Mouse (Mus musculus) MEL (cell line): Measurements from ENCODE around the gene Fam78b.

Experiments used
- CTCF ChIP-seq, 3 experiments: IDR thresholded peaks in 2 of 3; conservative IDR thresholded peaks in 1 of 3; 2 replicates each; pipeline ENCODE4 v1.5.1; 2011 to 2012; ENCODE audit warnings: low read length in 3 of 3, low read depth in 2 of 3, mild to moderate bottlenecking in 2 of 3, improper control_type of control experiment in 1 of 3, inconsistent platforms in 1 of 3, mixed read lengths in 1 of 3, moderate library complexity in 1 of 3; ENCODE audit not compliant: control insufficient read depth in 1 of 3, insufficient read depth in 1 of 3, poor library complexity in 1 of 3, severe bottlenecking in 1 of 3
- ETS1 ChIP-seq: IDR thresholded peaks from 2 replicates; pipeline ENCODE4 v1.6.1; 2012; ENCODE audit warnings: low read depth, mild to moderate bottlenecking, inconsistent platforms, low read length, improper control_type of control experiment, moderate library complexity
- GABPA ChIP-seq: IDR thresholded peaks from 2 replicates; pipeline ENCODE4 v1.6.1; 2012; ENCODE audit warnings: low read depth, mild to moderate bottlenecking, inconsistent platforms, low read length, improper control_type of control experiment, moderate library complexity
- HCFC1 ChIP-seq: IDR thresholded peaks from 2 replicates; pipeline ENCODE4 v1.6.1; 2012; ENCODE audit warnings: low read depth, mild to moderate bottlenecking, inconsistent platforms, low read length, improper control_type of control experiment, moderate library complexity
- MAFK ChIP-seq: IDR thresholded peaks from 2 replicates; pipeline ENCODE4 v1.6.1; 2011; ENCODE audit warnings: low read depth, mild to moderate bottlenecking, low read length, improper control_type of control experiment, borderline replicate concordance
- POLR2A ChIP-seq, 2 experiments: IDR thresholded peaks; 2 replicates each; pipeline ENCODE4 v1.6.1; 2011 to 2012; ENCODE audit warnings: low read length in 2 of 2, mild to moderate bottlenecking in 2 of 2, control low read depth in 1 of 2, improper control_type of control experiment in 1 of 2, low read depth in 1 of 2, moderate library complexity in 1 of 2; ENCODE audit not compliant: control insufficient read depth in 1 of 2, insufficient read depth in 1 of 2, poor library complexity in 1 of 2
- USF1 ChIP-seq: IDR thresholded peaks from 2 replicates; pipeline ENCODE4 v1.6.1; 2014; ENCODE audit warnings: low read depth, mild to moderate bottlenecking, inconsistent platforms, low read length, improper control_type of control experiment, moderate library complexity
- ZKSCAN1 ChIP-seq: IDR thresholded peaks from 2 replicates; pipeline ENCODE4 v1.6.1; 2012; ENCODE audit warnings: low read depth, mild to moderate bottlenecking, inconsistent platforms, low read length, improper control_type of control experiment, moderate library complexity
- ZMIZ1 ChIP-seq: IDR thresholded peaks from 2 replicates; pipeline ENCODE4 v1.6.1; 2012; ENCODE audit warnings: low read depth, mild to moderate bottlenecking, inconsistent platforms, low read length, improper control_type of control experiment, moderate library complexity
- ZNF384 ChIP-seq: IDR thresholded peaks from 2 replicates; pipeline ENCODE4 v1.6.1; 2012; ENCODE audit warnings: low read depth, mild to moderate bottlenecking, inconsistent platforms, low read length, improper control_type of control experiment

GRCm38 (mm10) chr1:167083181-167083580 is 82.0 kb downstream of the Fam78b start:
- TF ChIP-seq ETS1 (no peak), ZMIZ1 (no peak), USF1 (no peak), CTCF (IDR thresholded peaks at IDR 0.05 in 2 of 3, conservative IDR thresholded peaks at IDR 0.05 in 1 of 3; ENCODE audit: control insufficient read depth in 1 of 3, insufficient read depth in 1 of 3, low read depth in 2 of 3, low read length in 3 of 3, poor library complexity in 1 of 3, severe bottlenecking in 1 of 3) (no peak), GABPA (no peak), ZKSCAN1 (no peak), POLR2A (IDR thresholded peaks at IDR 0.05; ENCODE audit: control insufficient read depth in 1 of 2, insufficient read depth in 1 of 2, low read depth in 1 of 2, low read length in 2 of 2, poor library complexity in 1 of 2) (no peak), MAFK (no peak), ZNF384 (no peak), HCFC1 (no peak)
